Mouse (Mus musculus): ENCODE data around the gene Plet1.
A peak's percentile ranks its signal among the peaks of the same experiment; 100 is the strongest.

Gene Plet1

GRCm38 (mm10) chr9:50494311-50494710, at the start of gene Plet1:
TSS of gene Plet1 (plus strand) at chr9:50494525.
- DNase-seq = no peak

DNA sequence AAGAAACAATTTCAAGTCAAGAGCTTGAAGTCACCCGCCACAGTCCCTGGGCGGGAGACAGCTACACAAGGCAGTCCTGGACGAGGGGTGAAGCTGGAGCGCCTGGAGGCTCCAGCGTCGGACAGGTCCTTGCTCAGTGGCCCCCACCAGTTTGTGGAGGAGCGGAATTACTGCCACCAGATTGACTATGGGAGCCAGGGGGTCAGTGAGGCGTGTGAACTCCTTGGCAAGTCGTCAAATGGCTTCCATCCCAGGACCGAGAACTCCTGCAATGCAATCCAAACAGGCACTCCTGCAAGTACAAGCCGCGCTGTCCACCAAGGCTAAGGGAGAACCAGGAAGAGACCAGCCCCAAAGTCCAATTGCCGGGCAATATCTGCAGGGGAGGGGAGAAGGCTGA, 45.3 kb upstream of the Plet1 start:
- DNase-seq = peak; percentile 79 to 80

DNA sequence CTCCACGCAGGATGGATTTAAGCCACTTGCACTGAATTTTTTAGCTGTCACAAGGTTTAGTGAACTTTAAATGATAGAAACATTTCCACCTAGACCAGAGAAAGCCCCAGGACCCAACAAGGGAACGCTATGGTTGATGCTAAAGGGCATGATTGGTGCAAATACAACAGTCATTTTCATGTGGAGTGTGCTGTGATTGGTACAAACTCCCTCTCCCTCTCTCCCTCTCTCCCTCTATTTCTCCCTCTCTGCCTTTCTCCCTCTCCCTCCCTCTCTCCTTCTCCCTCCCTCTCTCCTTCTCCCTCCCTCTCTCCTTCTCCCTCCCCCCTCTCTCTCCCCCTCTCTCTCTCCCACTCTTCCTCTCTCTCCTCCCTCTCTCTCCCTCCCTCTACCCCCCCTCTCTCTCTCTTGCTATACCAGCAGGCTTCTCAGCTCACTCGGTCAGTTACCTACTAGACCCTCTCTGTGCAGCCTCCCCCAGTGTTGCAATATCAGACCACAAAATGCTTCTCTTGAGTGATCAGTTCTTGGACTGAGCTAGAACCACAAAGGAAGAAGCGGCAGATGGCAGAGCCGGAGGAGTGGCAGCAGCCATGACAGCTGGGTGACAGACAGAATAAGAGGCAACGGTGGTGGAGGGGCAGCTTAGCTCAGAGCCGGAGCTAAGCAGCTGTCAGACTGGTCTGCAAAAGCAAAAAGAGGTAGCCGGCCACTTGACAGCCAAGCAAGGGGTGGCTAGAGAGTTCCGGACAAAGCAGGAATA, 42.7 kb upstream of the Plet1 start:
- peak; percentile 23 to 25 for DNase-seq

DNA sequence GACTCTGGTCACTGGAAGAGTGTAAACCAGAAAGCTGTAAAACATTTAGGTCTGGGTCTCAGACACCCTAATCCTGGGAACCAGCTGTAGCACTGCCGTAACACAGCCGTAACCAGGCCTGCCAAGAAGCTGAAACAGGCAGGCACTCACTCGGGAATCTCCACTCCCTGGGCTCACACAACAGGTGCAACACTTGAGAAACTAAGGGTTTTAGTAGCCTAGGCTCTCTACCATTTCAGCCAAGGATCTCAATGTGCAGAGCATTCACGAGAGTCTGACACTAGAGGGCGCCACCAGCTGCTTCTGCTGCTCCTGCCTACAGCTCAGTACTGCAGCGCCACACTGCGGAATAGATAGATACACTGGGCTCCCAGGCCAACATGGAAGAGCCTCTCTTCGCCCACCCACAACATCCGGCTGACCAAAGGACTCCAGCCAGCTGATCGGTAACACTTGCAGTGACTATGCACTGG, 42.0 kb upstream of the Plet1 start:
- peak; percentile 85 to 89 for DNase-seq

DNA sequence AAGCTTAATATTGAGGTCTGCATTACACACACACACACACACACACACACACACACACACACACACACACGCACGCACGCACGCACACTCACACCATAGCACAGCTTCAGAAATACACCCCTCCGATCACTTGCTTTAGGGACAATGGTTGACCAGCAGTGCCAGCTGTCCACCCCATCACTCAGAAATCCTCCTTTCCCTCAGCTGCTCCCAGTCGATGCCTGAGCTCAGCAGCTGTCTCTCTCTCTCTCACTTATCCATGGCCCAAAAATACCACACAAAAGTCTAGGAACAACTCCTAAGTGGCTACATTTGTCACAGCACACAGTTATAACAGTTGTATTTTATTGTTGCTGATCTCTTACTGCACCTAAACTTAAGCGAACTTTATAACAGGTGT, 36.7 kb upstream of the Plet1 start:
- no peak for DNase-seq

DNA sequence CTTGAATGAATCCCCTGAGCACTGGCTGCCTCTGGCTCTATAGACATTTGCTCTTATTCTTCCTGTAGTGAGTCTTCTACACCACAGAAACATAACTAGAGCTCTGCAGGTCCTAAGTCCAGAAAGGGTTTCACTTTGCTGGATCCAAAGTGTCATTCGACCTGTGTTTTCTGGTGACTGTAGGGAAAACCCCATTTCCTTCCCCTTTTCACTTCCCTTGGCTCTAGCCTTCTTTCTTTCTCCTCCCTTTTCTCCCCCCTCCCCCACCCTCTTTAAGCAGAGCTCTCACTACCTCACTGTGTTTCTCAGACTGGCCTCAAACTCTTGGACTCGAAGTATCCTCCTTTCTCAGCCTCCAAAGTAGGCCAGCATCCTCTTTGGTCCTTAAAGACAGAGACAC, 34.8 kb upstream of the Plet1 start:
- no peak for DNase-seq

DNA sequence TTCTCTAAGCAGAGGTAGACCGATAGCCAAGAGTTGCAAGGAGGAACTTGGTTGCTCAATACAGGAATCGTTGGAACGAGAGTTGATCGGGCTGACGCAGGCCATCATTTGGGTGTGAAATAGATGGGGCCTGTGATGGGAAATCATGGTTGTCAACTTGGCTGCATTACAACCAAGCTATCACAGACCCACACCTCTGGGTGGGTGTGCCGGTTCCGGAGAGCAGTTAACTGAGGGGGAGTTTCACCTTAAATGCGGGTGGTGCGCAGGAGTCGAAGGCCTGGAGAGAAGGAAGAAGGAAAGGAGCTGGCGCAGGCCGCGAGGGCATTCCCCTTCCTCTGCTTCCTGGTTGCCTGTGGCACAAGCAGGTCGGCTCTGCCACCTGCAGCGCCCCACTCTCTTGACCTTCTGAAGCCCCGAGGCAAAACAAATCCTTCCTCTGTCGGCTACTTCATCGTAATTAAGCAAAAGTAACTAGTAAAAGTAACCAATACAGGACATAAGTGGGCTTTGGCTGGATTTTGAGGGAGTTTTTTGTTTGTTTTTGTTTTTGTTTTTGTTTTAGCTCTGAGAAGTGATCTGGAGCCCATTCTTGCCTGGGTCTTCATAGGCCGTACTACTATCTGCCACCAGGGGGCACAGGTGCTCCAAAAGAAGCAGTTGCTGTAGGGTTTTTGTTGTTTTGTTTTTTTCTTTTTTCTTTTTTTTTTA, 31.7 kb upstream of the Plet1 start:
- DNase-seq = peak; percentile 64 to 70

- no peak for DNase-seq
These were observed 31.2 kb upstream of the Plet1 start for GRCm38 (mm10) chr9:50463205-50463508.

DNA sequence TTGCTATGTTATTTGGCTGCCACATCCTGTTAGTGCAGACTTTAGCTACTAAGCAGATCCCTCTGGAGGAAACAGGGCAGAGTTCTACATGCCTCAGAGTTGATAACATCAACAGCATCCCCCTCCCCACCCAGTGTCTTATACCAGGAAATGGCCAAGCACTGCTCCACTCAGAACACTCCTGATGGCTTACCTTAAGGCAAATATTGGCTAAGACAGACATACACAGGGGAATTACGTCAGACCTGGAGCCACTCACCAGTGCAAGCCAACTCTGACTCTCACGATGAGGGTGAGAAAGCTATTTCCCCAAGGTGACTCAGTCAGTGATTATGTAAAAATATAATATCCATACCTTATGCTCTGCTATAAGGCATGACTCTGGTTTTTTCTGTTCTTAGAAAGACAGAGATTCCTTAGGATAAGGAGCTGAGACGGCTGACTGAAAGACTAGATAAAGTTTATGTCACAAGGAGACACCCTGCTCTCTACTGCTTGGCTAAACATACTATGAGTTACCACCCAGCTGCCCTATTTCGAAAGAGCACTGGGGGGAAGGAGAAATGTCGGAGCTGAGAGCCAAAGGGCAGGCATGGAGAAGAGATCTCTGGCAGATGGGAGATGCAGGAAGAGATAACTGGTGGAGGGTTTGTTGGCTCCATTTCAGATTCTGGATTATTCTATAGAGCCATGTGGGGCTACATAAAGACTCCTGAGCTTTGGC, 23.8 kb upstream of the Plet1 start:
- no peak for DNase-seq

DNA sequence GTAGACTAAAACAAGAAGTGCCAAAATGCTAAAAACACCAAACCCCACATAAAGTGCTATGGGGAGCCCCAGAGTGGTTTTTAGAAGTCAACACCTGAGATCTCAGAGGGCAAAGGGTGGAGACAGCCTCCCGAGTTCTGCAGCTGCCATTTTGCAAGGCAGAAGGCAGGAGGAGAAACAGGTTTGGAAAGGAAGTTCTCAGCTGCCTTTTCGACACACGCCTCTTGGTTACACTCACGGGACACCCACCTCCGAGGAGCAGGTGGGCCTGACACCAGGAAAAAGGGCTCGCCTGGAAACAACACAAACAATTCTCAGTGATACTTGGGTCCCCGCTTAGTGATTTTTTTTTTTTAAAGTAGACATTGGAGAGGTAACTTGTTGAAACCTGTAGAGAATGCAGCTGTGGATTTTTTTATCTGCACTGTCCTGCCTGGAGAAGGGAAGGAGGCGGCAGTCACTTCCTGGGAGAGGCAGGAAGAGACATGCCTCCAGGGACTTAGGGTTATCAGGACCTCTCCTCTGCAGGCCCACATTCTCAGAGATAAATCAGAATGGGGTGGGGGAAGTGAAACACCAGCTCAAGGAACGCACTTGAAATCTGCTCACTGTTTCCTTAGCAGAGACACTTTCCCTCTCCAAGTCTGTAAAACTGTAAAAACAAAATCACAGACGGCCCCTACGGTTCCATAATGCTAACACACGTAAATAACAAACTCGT, 23.0 kb upstream of the Plet1 start:
- DNase-seq = no peak

DNA sequence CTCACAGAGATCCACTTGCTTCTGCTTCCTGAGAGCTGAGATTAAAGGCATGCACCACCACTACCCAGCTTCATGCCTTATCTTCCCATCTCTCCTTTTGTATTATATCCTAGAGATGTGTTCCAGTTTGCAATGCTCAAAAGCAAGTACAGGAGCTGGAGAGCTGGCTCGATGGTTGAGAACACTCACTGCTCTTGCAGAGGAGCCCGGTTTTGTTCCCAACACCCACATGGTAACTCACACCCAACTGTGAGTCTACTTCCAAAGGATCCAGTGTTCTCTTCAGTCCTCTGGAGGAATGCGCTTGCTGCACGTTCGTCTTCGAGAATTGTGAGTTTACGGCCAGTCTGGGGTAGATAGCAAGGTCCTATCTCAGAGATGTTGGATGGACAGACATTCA, 19.0 kb upstream of the Plet1 start:
- no peak for DNase-seq

DNA sequence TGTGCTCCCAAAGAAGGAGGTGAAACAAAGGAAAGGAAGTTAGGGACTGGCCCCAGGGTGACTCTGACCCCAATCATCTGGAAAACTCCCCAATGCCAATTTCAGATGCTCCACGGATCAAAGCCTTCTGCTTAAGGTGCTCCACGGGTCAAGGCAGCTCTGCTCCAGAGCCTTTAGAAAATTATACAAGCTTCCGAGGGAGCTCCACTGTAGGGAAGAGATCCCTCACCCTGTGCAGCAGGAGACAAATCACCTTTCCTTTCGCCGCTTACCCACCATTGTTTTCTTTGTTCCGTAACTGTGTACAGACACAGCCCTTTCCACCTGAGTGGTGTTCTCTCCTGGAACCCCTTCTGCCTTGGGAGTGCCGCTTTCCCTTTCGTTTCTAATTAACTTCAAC, 18.6 kb upstream of the Plet1 start:
- DNase-seq = no peak

- DNase-seq = no peak
These were observed 17.7 kb upstream of the Plet1 start for GRCm38 (mm10) chr9:50476651-50477050.

GRCm38 (mm10) chr9:50477270-50477669, 17.1 kb upstream of the Plet1 start:
- no peak for DNase-seq

DNA sequence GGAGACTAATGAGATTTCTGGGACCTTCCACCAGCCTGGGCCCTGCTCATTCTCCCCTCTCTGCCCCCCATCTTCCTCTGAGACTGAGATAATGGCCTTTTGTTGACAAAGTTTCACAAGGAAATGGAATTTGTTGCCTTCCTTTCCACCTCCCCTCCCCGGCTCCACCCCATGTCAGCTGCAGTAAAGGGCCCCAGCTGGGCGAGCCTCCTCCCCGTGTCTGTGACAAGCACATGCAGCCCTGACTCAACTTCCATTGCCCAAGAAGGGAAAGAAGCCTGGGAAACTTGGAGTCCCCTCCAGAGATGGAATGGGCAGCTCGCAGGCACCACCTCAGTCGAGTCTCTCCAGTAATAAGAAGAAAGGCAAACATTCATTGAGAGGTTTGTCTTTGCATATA, 15.5 kb upstream of the Plet1 start:
- no peak for DNase-seq

- DNase-seq = no peak
These were observed 14.8 kb upstream of the Plet1 start for GRCm38 (mm10) chr9:50479476-50479875.

DNA sequence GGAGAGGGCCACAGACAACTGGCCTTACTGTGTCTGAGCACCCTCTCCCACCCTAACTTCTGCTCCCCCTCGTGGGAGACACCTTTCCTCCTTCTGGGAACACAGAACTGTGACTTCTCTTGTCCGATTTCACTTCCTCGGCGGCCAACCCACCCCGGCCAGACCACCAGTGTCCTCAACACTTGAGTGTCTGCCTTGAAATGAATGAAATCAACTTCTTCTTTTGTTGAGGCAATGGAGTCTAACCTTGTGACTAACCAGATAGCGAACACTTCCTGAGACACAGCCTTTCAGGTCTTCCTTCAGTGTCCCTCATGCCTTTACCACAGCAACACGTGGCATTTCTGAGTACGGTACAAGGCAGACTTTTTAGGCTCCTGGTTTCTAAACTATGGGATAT, 11.6 kb upstream of the Plet1 start:
- DNase-seq = no peak

DNA sequence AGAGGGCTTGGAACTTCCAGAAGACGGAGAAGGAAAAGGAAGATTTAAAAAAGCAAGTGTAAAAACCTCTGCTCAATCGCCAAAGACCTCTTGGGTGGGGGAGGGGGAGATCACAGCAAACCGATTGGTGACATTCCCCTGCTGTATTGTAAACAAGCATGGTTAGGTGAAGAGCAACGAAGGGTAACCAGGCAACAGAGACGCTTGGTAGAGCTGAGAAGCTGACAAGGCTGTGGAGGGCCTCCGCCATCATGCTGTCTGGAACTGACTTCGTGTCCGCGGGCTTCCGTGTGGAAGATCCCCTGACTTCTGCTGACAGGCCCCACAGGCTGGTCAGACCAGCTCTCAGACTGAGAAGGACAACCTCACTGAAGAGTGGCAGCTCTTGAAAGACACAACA, 8.8 kb upstream of the Plet1 start:
- no peak for DNase-seq

GRCm38 (mm10) chr9:50490836-50491235, 3.5 kb upstream of the Plet1 start:
- DNase-seq = no peak

DNA sequence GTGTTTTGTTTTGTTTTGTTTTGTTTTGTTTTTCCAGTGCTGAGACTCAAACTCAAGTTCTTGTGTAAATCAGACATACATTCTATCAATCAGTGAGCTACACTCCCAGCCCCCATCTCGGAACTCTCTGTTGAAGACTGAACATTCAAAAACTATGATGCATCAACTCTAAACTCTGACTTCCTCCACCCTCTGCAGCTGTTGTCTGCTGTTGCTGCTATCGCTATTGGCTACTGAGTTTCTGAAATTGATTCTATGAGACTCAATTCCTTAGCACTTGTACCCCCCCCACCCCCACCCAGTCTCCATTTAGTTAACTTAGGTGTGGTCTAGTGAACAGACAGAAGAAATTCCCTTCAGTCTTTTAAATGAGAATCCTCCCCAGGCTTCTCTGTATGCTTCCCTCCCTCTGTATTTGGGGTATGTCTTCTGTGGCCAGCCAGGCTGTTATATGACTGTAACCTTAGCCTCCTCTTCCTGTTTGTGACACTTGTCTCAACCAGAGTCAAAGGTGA, 2.7 kb upstream of the Plet1 start:
- DNase-seq = no peak

DNA sequence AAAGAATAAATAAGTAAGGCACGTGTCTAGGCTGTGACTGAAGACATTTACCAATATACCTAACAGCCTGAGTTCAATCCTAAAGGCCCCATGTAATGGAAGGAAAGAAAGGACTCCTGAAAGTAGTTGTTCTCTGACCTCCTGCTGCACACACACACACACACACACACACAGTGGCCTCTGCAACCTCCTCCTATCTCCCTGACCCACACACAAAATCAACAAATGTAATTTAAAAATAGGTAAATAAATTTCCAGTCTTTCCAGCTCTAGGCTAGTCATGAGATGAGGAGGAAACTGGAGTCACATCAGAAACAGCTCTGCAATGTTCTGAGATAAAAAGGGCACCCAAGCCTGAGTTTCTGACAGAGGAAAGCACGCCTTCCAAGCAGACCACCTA, 548 bp upstream of the Plet1 start:
- no peak for DNase-seq

- no peak for DNase-seq
These were observed 1.3 kb downstream of the Plet1 start for GRCm38 (mm10) chr9:50495405-50496150.
